Mouse (Mus musculus): ENCODE measurements around the gene Mcu. TPM values are rescaled to one million over a fixed set of nuclear protein-coding genes. Genes with fewer than 3 reads are reported as not detected.

The Mcu gene
- total RNA-seq, 4 experiments from 2014 or later: 35.1 to 39.1 (median 36.4) TPM

DNA sequence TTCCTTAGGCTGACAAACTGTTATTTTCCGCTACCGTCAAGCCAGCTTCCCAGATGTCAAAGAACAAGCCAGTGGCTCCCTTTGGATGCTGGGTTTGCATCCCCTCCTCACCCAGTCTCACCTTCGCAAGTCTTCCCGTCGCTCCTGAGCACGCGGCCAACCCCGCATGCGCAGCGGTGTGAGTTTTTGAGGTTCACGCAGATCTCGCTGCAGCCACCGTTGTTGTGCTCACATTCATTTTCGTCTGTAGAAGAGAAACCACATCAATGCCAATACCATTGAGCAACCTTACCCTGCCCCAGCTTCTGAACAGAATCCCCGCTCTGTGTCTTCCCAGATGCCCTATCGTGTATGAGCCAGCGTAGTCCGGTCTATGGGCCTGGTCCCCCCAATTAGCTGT, 180.7 kb downstream of the Mcu start:
- DNase-seq (ENCODE audit: low spot score in 2 of 2): no peak

DNA sequence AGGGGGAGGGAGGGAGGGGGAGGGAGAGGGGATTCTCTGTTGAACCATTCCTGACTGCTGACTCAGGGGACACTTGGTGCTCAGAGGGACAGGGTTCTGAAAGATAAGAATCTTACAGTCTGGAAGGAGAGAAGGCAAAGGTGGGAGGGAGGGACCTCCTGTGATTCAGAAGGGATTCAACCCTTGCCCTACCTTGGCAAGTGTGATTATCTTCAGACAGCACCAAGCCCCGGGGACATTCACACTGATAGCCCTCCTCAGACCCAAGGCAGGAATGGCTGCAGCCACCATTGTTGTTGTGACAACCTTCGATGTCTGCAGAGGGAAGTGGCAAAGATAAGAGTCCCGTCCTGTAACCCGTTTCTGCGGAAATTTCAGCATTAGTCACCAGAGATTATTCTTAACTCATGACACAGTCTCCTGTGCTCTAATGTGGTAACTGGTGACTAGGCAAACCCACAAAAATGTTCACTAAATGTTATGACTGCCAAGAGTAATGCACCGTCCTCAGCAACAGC, 185.7 kb downstream of the Mcu start:
- no peak for DNase-seq (ENCODE audit: low spot score in 2 of 2)

DNA sequence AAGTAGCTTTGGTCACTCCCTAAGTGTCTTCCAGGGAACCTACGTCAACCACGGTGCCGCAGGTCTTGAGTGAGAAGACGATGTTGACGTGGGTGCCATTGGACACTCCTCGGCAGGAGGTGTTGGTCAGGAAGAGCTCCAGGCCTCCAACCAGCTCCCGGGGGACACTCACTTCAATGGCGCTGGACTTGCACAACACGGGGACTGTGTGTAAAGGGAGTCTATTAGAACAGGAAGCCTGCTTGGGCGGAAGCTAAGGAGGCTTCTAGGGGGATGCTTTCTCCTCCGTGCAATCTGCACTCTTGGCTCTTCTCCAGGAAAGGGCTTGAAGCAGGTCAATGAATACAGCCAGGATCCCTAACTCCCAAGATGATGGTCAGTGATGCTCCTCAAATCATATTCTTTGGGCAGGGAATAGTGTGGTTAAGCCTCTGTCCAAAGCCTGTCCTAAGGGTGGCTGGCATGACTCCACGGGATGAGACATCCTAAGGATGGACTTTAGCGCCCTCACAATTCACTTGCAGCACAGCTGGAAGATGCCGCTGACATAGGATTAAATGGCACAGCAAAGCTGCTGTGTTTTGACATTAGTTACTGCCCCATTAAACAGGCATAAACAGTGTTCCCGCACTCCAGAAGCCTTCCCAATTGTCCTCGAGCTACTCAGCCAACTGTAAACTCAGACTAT, 186.9 kb downstream of the Mcu start:
- no peak for DNase-seq (ENCODE audit: low spot score in 2 of 2)

DNA sequence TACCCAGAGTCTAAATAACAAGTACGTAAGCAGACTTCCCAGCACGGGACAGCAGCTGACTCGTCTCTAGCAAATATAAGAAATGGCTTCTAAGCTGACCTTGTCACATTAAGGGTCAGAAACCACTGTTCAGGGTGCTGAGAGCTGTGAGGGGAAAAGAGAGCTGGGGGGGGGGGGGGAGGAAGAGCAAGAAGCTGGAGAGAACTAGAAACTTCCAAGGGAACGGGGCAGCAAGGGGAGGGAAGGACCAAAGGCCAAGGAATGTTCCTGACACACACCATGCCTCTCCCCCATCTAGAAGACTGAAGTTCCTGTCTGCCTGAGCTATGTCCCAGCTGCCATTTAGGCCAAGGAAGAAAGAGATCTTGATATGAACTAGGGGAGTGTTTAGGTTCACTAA, 190.1 kb downstream of the Mcu start:
- no peak for DNase-seq (ENCODE audit: low spot score in 2 of 2)

DNA sequence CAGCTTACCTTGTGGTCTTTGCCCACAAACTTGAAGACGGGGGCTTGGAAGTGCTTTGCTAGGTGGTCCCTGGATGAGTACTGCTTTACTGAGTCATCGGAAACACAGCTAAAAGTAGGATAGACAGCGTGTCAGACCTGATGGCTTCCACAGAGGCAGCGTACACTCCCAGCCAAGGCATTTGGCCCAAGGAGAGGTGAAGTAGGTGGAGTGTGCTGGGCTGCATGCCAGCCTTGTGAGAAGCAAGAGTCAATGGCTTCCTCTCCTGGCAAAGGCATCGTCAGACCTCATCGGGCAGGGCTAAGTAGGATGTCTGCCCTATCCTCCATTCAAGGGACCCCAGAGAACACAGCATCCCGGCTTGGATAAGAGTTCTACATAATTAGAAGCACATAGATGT, 191.1 kb downstream of the Mcu start:
- DNase-seq (ENCODE audit: low spot score in 2 of 2): no peak

DNA sequence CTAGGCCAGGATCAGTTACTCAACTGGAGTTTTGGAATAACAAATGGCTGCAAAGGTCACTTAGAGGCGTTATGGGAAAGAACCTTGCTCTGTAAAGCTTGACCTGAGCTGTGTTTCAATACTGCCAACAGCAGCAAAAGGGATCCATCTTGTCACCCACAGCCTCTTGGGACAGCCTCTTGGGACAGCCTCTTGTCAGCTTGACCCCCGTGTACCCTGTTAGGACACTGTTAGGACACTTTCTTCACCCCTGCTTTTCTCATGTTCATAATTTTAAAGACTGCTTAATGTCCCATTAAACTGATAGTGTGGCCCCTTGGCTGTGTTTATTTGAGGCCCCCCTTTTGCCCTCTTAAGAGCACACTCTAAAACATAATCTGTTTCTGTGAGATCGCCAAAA, 192.0 kb downstream of the Mcu start:
- DNase-seq (ENCODE audit: low spot score in 2 of 2): no peak

DNA sequence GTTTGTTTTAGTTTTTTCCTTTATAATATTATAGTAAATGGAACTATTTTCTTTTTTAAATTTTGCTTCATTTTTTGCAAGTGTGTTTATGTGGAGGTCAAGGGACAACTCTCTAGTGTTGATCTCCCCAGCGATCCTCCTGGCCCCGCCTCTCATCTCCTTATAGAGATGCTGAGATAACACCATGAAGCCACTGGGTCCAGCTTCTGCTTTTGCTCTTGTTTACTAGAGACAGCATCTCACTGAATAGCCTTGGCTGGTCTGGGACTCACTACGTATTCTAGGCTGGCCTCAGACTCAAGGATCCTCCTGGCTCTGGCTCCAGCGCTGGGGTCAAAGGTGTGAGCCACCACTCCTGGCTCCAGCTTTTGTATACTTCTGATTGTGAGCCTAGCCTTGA, 197.0 kb downstream of the Mcu start:
- no peak for DNase-seq (ENCODE audit: low spot score in 2 of 2)

DNA sequence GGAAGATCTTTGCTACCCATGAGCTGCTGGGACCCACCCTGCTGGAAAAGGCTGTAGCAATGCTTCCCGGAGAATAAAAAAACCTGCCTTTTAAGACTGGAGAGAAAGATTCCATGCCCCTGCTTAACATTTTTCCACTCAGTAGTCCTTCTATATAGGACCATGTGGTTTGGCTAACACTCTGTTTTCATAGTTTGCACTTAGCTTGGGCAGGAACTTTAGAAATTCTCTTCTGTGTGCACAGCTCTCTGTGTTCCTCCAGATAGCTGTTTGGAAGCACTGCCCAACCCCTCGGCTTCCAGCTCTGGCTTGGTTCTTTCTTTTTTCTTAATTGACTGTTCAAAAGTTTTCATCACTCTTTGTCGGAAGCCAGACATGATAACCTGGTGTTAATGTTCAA, 199.9 kb downstream of the Mcu start:
- no peak for DNase-seq (ENCODE audit: low spot score in 2 of 2)

DNA sequence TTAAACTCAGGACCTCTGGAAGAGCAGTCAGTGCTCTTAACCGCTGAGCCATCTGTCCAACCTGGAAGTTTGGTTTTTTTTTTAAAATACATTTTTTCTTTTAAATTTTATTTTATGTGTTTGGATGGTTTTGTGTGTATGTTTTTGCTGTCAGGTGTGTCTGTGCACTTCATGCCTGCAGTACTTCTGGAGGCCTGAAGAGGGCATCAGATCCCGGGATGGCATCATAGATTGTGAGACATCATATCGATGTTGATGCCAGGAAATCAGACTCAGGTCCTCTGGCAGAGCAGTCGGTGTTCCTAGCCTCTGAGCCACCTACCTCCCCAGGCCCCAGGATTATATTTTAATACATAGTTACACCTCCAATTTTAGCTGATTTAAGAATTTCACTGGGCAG, 202.8 kb downstream of the Mcu start:
- no peak for DNase-seq (ENCODE audit: low spot score in 2 of 2)

DNA sequence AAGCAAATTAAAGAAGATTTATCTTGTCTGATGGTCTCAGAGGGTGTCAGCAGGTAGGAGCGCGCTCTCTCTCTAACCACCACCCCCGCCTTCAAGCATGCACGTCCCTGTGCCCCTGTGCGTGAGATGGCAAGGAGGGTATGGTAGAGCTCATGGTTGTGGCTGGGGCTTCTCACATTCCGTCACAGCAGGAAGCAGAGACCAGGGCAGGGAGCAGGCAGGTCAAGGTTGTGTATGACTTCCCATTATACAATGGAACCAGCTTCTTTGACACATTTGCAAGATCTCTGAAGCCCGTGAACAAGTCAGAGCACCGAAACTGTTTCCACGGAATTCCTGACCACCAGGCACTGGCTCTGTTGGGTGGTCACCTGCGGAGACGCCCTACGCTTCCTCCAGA, 206.2 kb downstream of the Mcu start:
- no peak for DNase-seq (ENCODE audit: low spot score in 2 of 2)

DNA sequence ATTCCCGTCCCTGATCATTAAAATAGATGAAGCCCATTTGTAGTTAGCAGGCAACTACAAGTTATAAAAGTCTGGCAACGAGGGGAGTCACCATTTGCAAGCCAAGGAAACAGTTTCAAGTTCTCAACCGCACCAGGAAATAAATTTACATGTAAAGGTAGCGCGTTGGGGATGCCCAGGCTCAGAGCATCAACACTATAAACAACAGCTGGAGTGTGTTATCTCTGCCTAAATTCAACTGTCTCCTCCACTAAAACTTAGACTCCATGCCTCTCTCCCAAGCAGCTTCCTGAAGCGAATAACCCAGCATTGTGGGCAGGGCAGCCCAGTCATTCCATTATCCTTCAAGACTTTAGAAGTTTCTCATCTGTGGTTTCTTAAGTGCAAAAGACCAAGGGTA, 208.0 kb downstream of the Mcu start:
- DNase-seq (ENCODE audit: low spot score in 2 of 2): no peak

DNA sequence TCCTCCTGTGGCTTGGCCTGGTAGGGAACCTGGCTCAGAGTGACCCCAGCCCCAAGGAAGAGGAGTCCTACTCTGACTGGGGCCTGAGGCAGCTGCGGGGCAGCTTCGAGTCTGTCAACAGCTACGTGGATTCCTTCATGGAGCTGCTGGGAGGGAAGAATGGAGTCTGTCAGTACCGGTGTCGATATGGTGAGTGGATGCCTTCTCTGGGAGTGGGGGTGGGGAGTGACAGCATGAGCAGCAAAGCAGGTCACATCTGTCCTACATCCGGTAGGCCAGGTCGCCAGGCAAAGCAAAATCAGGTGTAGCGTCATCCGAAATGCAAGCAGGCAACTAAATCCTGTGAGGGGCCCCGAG, 212.7 kb downstream of the Mcu start:
- DNase-seq (ENCODE audit: low spot score in 2 of 2): no peak

DNA sequence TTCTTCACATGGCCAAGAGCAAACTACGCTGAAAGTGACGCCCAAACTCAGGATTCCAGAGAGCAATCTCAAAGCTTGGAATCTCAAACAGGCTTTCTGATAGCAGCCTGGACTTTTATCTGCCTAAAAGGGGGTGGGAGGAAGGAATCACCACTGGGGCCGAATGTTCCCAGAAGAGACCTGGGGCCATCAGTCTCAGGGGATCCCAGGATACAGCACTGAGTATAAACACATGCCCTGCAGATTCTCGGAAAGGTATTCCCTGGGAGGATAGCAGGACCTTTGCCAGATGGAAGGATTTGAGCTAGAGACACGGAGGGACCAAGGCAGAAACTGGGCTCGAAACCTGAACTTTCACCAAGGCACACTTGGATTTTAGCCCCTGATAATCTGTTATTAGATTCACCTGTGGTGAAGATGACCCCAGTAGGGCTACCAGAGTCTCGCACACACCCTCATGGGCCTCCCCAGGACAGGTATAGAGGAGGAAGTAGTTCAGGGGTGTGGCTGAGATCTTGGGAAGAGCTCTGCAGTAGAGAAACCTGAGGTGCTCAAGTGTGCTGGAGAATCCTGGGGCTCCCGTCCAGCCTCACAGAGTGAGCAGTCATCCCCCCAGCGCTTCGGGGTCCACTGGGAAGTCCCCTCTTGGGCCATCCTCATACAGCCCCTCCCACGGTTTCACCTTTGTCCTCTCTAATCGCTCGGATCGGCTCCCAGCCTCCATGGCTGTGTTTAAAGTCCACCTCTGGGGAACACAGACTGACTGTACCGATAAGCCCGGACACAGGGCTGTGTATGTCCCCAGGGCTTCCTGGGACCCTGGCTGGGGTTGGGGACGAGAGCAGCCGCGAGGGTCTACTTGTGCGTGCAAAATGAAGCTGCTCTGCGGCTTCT, 213.3 kb downstream of the Mcu start, which contains the start of gene Pla2g12b:
Pla2g12b (plus strand) TSS at position 762 of the 894 bp plus-strand sequence.
- no peak for DNase-seq (ENCODE audit: low spot score in 2 of 2)

Other genes starting within 250 kb of the Mcu start
- gene Gm10273, start 221.1 kb downstream of the Mcu start, total RNA-seq (2022): 10 to 100 TPM; 21.7 to 56.4 (median 45.6) TPM
- gene Pla2g12b, start 213.0 kb downstream of the Mcu start, total RNA-seq (2022): not detected
- gene Oit3, start 174.9 kb downstream of the Mcu start, total RNA-seq (2022): under 1 TPM; 0.13 to 0.72 (median 0.19) TPM
- not detected for gene Gm10322, start 629 bp downstream of the Mcu start, total RNA-seq (2022)
- gene Micu1, start 85.8 kb upstream of the Mcu start, total RNA-seq (2022): 100 to 1,000 TPM in 3 of 4 experiments, 10 to 100 TPM in 1; 94.2 to 120 (median 103) TPM